Mouse (Mus musculus) hindbrain, embryonic 11.5 days (tissue): Measurements from ENCODE around the gene Reg3d. TPM values are rescaled to one million over a fixed set of nuclear protein-coding genes. Genes with fewer than 3 reads are reported as not detected.
A peak's percentile ranks its signal among the peaks of the same experiment; 100 is the strongest.

Experiments
- ATAC-seq: fragments of 200-750 bp; cut with Nextera tagmentation; 2 replicates; pipeline ENCODE4 v1.8.0; 2017; ENCODE audit warnings: mild to moderate bottlenecking, moderate TSS enrichment, moderate library complexity; ENCODE audit not compliant: low FRiP score
- DNase-seq: peaks from one replicate; pipeline ENCODE4 v3.0.0-alpha.2; 2015; ENCODE audit warnings: low spot score
- H3K27ac ChIP-seq: fragments of 300-500 bp; sonication (generic); 2 replicates; pipeline ENCODE4 v1.5.1; 2014; ENCODE audit warnings: mild to moderate bottlenecking, low read depth, low read length
- H3K27me3 ChIP-seq: fragments of 300-500 bp; sonication (generic); 2 replicates; pipeline ENCODE4 v1.6.1; 2014; ENCODE audit warnings: mild to moderate bottlenecking, low read length, moderate library complexity, mixed read lengths; ENCODE audit not compliant: control insufficient read depth, insufficient read depth
- H3K36me3 ChIP-seq: fragments of 300-500 bp; sonication (generic); 2 replicates; pipeline ENCODE4 v1.6.1; 2014; ENCODE audit warnings: mild to moderate bottlenecking, low read length, moderate library complexity, mixed read lengths; ENCODE audit not compliant: control insufficient read depth, insufficient read depth
- H3K4me1 ChIP-seq: fragments of 300-500 bp; sonication (generic); replicated peaks from 2 replicates; pipeline ENCODE4 v1.6.1; 2014; ENCODE audit warnings: low read length, mixed read lengths; ENCODE audit not compliant: control insufficient read depth, insufficient read depth
- H3K4me2 ChIP-seq: fragments of 300-500 bp; sonication (generic); replicated peaks from 2 replicates; pipeline ENCODE4 v1.6.1; 2014; ENCODE audit warnings: mild to moderate bottlenecking, low read depth, low read length
- H3K4me3 ChIP-seq: fragments of 300-500 bp; sonication (generic); 2 replicates; pipeline ENCODE4 v1.5.1; 2014; ENCODE audit warnings: low read depth, low read length
- H3K9ac ChIP-seq: fragments of 300-500 bp; sonication (generic); 2 replicates; pipeline ENCODE4 v1.6.1; 2014; ENCODE audit warnings: low read depth, low read length
- H3K9me3 ChIP-seq: fragments of 300-500 bp; sonication (generic); 2 replicates; pipeline ENCODE4 v1.6.1; 2016; ENCODE audit warnings: low read length; ENCODE audit not compliant: control insufficient read depth
- WGBS: fragments of 180-500 bp; shearing (Covaris S2); extraction: QIAGEN DNeasy Blood & Tissue Kit; methylation state at CpG from one replicate; pipeline ENCODE4 v1.1.7; 2014; 5-methylcytosine and 5-hydroxymethylcytosine counted together
- polyA plus RNA-seq: library from polyadenylated mRNA; unstranded; fragments of >200 nt; fragmentation: Nextera tagmentation; extraction: Ambion mirVana; gene quantifications from 2 replicates; pipeline ENCODE4 v1.2.1, GENCODE M21; 2014

Gene Reg3d
- polyA plus RNA-seq, 1 experiment from 2014 or later = not detected

DNA sequence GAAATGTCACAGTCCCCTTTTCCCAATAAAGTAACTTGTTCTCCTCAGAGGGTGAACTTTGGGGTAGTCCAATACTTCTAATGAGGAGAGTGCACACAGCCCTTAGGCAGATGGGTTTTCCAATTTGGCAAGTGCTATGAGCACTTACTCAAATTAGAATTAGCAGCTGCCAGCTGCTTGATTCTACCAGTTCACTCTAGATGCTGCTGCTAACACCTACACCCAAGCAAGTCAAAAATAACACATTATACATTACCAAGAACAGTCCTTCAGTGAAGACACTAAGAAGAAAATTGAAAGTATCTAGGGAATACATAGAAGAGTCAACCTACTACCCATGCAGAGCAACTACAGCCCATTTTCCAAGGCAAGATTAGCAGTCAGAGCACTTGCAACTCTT is 38.4 kb downstream of the Reg3d start:
- H3K9me3 ChIP-seq = no peaks in the 10 kb centered on the region
- no peaks in the 10 kb centered on the region for H3K4me1 ChIP-seq
- no peaks in the 10 kb centered on the region for H3K36me3 ChIP-seq
- no peaks in the 10 kb centered on the region for H3K27me3 ChIP-seq
- H3K4me3 ChIP-seq = no peak overlapping the region
- no peak overlapping the region for H3K9ac ChIP-seq
- DNase-seq (no peak), ATAC-seq (no peak)
- no peak overlapping the region for H3K4me2 ChIP-seq
- no peak overlapping the region for H3K27ac ChIP-seq

DNA sequence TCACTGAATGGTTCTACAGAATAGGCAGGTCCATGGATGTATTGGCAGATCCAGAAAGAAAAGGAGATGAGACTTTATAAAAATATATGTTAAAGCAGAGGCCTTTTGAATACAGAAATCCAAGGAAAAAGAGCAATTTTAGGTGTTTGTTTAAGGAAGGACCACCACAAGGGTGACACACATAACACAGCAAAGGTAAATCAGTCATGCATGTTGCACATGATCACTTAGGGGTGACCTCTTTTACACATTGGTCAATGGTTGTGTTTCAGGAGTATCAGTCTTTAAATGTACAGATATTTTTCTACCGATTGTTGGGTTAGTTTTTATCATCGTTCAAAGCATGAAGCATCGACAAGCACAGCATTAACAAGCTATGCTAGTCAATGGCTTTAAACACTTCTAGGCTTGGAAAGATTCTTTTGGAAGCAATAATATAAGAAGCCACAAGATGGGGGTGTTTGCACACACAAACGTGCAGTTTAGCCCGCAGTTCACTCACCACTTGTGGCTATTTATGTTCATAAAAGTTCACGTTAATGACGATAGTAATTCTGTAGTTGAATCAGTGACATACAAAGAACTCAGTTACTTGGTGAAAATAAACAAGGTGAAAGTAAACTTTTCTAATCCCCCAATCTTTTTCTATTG is 46.6 kb downstream of the Reg3d start:
- Histone ChIP-seq H3K9ac (no peak overlapping the region), H3K4me2 (no peak overlapping the region), H3K4me1 (no peaks in the 10 kb centered on the region), H3K9me3 (no peaks in the 10 kb centered on the region), H3K36me3 (no peaks in the 10 kb centered on the region), H3K27me3 (no peaks in the 10 kb centered on the region), H3K27ac (no peak overlapping the region), H3K4me3 (no peak overlapping the region)
- WGBS = 47% methylated on average over 7 of the region's 7 CpGs
- DNase-seq (peak; percentile 47), ATAC-seq (peak; percentile 53; the same call in 1 of the 2 replicates)

DNA sequence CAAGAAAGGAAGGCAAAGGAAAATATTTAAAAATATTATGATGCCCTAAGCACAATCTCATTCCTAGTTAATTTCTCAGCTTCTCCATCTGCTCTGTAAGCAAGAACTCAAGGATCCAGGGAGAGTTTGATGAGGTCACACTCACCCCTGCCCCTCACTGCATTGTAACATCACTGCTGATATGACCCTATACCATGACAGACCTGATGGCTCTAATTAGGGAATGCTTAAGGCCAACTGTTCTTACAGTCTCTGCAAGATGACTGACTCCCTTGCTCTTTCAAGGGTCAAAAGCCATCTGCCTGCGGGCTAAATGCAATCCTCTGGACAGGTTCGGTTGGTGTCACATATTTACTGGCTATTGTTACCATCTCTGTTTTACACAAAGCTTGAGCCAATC is 49.5 kb downstream of the Reg3d start:
- H3K27me3 ChIP-seq = no peaks in the 10 kb centered on the region
- no peak overlapping the region for H3K4me3 ChIP-seq
- H3K36me3 ChIP-seq = no peaks in the 10 kb centered on the region
- no peak overlapping the region for H3K4me2 ChIP-seq
- ATAC-seq = peak; percentile 80
- H3K4me1 ChIP-seq = no peaks in the 10 kb centered on the region
- 53% methylated on average over 2 of the region's 2 CpGs for WGBS
- no peak overlapping the region for H3K9ac ChIP-seq
- DNase-seq = peak; percentile 18
- no peak overlapping the region for H3K27ac ChIP-seq
- H3K9me3 ChIP-seq = no peaks in the 10 kb centered on the region

DNA sequence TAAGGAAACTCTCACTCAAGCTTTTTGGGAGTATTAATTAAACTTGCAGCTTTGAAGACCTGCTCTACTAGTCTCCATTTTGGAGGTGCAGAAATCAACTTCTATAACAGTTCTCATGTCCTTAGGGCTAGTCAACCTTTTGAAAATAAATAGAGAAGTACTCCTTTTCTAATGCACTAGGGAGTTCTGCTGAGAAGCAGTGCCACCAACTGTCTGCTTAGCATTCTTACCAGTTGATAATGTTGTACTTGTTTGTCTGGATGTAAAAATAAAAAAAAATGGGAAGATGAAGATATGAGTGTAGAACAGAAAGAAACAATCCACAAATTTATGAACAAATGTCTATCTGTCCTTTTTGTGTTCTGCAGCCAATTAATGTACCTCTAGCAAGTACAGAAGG is 50.9 kb downstream of the Reg3d start:
- ATAC-seq = no peak
- DNase-seq = no peak

More for the DNA sequence above, 50.9 kb downstream of the Reg3d start:
- H3K9ac ChIP-seq = no peak overlapping the region
- H3K27ac ChIP-seq = no peak overlapping the region
- H3K4me3 ChIP-seq = no peak overlapping the region
- no peaks in the 10 kb centered on the region for H3K4me1 ChIP-seq
- H3K4me2 ChIP-seq = no peak overlapping the region
- H3K36me3 ChIP-seq = no peaks in the 10 kb centered on the region
- H3K9me3 ChIP-seq = no peaks in the 10 kb centered on the region
- no peaks in the 10 kb centered on the region for H3K27me3 ChIP-seq

Other genes with a start within 250 kb of the Reg3d start
- not detected in 2 replicates for gene Reg3b, start 8.2 kb downstream of the Reg3d start, polyA plus RNA-seq
- gene Reg3a, start 1.8 kb upstream of the Reg3d start, polyA plus RNA-seq = not detected in 2 replicates
- gene Reg2, start 16.8 kb upstream of the Reg3d start, polyA plus RNA-seq = not detected in 2 replicates
- gene Reg1, start 43.8 kb upstream of the Reg3d start, polyA plus RNA-seq = not detected in 2 replicates
- gene Reg3g, start 90.0 kb upstream of the Reg3d start, polyA plus RNA-seq = not detected in 2 replicates